Mouse (Mus musculus): ENCODE results near the gene F2rl1. TPM values are rescaled to one million over a fixed set of nuclear protein-coding genes. Genes with fewer than 3 reads are reported as not detected.

F2rl1 gene
- 10 to 100 TPM; 11.2 to 25.9 TPM for polyA plus RNA-seq (2017; shearing (Covaris generic))

GRCm38 (mm10) chr13:95524674-95525491, at the start of gene F2rl1:
TSS of gene F2rl1 (minus strand) at chr13:95525227.
- peak; percentile 57 for ATAC-seq

- ATAC-seq = no peak
These were observed 45.9 kb upstream of the F2rl1 start for GRCm38 (mm10) chr13:95570877-95571276.

GRCm38 (mm10) chr13:95569326-95569725, 44.3 kb upstream of the F2rl1 start:
- no peak for ATAC-seq

GRCm38 (mm10) chr13:95568336-95568735, 43.3 kb upstream of the F2rl1 start:
- no peak for ATAC-seq

GRCm38 (mm10) chr13:95566841-95567551, 42.0 kb upstream of the F2rl1 start:
- peak; percentile 93 for ATAC-seq

- peak; percentile 67 for ATAC-seq
These were observed 38.7 kb upstream of the F2rl1 start for GRCm38 (mm10) chr13:95563693-95564092.

- ATAC-seq = no peak
These were observed 38.1 kb upstream of the F2rl1 start for GRCm38 (mm10) chr13:95563066-95563610.

- no peak for ATAC-seq
These were observed 32.3 kb upstream of the F2rl1 start for GRCm38 (mm10) chr13:95557326-95557725.

GRCm38 (mm10) chr13:95553885-95554492, 29.0 kb upstream of the F2rl1 start:
- no peak for ATAC-seq

- ATAC-seq = no peak
These were observed 25.8 kb upstream of the F2rl1 start for GRCm38 (mm10) chr13:95550636-95551370.

GRCm38 (mm10) chr13:95549421-95549820, 24.4 kb upstream of the F2rl1 start:
- ATAC-seq = no peak

- no peak for ATAC-seq
These were observed 23.8 kb upstream of the F2rl1 start for GRCm38 (mm10) chr13:95548856-95549255.

- peak; percentile 39 for ATAC-seq
These were observed 23.3 kb upstream of the F2rl1 start for GRCm38 (mm10) chr13:95548291-95548789.

- ATAC-seq = no peak
These were observed 22.1 kb upstream of the F2rl1 start for GRCm38 (mm10) chr13:95547090-95547611.

- ATAC-seq = no peak
These were observed 21.2 kb upstream of the F2rl1 start for GRCm38 (mm10) chr13:95546251-95546650.

GRCm38 (mm10) chr13:95545729-95546186, 20.7 kb upstream of the F2rl1 start:
- no peak for ATAC-seq

- no peak for ATAC-seq
These were observed 13.0 kb upstream of the F2rl1 start for GRCm38 (mm10) chr13:95538021-95538420.

GRCm38 (mm10) chr13:95536117-95536493, 11.1 kb upstream of the F2rl1 start:
- no peak for ATAC-seq

- no peak for ATAC-seq
These were observed 10.6 kb upstream of the F2rl1 start for GRCm38 (mm10) chr13:95535461-95536116.

- ATAC-seq = no peak
These were observed 10.0 kb upstream of the F2rl1 start for GRCm38 (mm10) chr13:95535026-95535425.

GRCm38 (mm10) chr13:95534131-95534561, 9.1 kb upstream of the F2rl1 start:
- ATAC-seq = no peak

Measured in CD4-positive, CD25-positive, alpha-beta regulatory T cell, adult 4 months (primary cell).